Mouse (Mus musculus) left cerebral cortex, postnatal 25 days (tissue): ENCODE measurements around the gene Skp1a. TPM values are rescaled to one million over a fixed set of nuclear protein-coding genes. Genes with fewer than 3 reads are reported as not detected.
"Not testable (repeated sequence)": the region's sequence is repeated elsewhere in the genome, so short reads cannot be mapped to it uniquely, and the experiment has no call there.

Experiments
- DNase-seq, 2 experiments: peaks; one replicate each; pipeline ENCODE4 v3.0.0; 2022; ENCODE audit warnings: low spot score in 2 of 2, mixed read lengths in 1 of 2
- intact Hi-C: fragments of 180-260 bp; cut with DNase I; formaldehyde crosslinking; loops from one replicate; pipeline ENCODE4 v1.15.1; 2025
- total RNA-seq, 2 experiments: library from RNA; stranded (reverse); gene quantifications; 2 replicates each; pipeline ENCODE4 v1.2.3; 2021

Gene Skp1a
- 100 to 1,000 TPM; 480 to 513 TPM for total RNA-seq

DNA sequence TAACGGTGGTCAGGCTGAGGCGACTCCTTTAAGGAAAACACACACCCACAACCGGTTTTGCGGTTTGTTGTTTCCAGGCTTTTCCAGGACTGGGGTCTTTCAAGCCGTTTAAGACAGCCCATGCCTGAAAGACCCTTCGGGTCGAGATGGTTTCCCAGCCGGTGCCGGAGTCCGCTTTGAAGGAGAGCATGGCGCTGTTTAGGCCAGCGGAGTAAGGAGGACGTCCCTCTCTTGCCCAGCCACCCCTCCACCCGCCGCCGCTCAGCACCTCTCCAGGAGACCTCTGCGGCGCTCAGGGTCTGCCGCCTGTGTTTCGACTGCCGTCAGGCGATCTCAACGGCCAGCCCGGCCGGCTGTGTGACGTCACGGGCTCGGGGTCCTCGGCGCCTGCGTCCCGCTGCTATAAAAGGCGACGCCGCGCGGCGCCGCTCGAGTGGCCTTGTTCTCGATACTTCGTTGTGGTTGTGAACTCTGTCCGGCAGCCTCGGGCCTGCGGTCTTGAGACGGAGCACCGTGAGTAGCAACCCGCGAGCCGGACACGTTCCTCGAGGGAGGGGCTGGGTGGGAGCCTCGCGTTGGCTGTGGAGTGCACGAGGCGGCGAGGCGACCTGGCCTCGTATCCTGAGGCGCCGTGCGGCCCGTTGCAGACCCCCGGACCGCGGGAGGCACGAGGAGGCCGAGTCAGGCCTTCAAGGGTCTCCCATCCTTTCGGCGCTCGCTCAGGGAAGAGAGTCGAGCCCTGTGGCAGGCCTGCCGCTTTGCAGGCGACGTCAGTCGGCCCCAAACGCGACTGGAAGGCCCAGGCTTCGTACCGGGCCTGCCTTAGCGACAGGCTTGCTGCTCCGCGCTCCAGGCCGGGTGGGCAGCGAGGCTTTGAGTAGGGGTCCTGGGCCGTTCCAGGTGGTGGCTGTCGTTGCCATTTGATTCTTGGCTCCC is at the start of gene Skp1a:
TSS of gene Skp1a (plus strand) at position 390 of the 936 bp plus-strand sequence.
- intact Hi-C loops = loop anchor here (5.0 kb wide), 1 partner anchor 110 kb away; no protein-coding TSS in a partner anchor
- DNase-seq = peak; percentile 92 to 94

DNA sequence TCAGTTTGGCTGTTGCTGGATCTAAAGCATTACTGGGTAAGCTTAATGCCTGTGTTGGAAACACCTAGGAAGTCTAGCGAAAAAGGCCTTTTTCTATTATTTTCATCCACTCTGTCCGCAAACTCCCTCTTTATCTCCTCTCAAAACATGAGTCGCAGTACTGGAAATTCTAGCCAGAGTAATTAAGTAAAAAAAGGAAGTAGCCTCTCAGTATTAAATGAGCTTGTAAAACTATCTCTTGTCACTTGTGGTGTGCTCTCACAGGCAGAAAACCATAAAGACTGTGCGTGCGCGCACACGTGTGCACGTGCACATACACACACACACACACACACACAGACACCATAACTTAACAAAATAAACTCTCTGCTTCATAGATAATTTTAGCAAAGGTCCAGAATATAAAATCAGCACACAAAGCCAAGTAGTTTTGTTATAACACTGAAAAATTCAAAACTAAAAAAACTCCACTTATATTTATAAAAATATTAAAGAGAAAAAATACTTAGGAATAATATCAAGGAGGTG is 35.2 kb upstream of the Skp1a start:
- intact Hi-C loops = loop anchor here (10.0 kb wide), 1 partner anchor 278 kb away; no protein-coding TSS in a partner anchor

DNA sequence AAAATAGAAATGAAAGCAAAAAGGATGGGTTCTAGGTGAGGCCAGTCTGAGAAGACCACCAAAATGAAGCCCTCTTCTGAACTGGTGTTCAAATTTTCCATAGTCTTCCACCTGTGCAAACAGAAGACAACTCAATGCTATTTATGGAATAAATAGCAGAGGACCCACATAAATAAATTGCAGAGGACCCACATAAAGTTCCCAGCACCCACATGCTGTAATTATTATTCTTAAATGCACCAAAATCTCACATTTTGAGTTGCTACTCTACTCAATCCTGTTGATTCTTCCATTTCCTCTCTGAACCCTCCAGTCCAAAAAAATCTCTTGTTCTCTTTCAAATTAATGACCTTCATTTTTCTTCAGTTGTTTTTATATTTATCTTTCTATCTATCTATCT is 17.9 kb upstream of the Skp1a start, which contains the start of gene Olfr1371:
TSS of gene Olfr1371 (minus strand) at position 101 of the 400 bp plus-strand sequence.
- intact Hi-C loops = no loop called here
- DNase-seq = no peak

More for the DNA sequence above, 35.2 kb upstream of the Skp1a start:
- not testable (repeated sequence) for DNase-seq

DNA sequence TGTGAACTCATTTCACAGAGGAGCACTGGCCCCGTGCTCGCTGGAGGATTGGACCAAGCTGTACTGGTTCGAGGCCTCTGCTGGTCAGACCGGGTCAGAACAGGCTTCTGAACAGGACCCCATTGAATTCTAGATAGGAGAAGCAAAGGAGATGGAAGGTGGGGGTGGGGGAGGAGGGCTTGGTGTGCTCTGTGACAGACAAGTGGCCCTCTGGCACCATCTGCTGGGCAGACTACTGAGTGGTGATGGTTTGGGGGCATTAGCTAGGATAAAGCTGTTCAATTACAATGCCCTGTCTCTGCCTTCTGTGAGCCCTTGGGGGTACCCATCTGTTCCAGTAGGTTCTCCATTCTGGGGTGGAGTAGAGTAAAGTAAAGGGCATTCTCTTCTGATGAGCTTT is 11.5 kb upstream of the Skp1a start:
- intact Hi-C loops = loop anchor here (1.0 kb wide), 2 partner anchors 77 to 177 kb away; no protein-coding TSS in a partner anchor
- peak; percentile 59 to 61 for DNase-seq

DNA sequence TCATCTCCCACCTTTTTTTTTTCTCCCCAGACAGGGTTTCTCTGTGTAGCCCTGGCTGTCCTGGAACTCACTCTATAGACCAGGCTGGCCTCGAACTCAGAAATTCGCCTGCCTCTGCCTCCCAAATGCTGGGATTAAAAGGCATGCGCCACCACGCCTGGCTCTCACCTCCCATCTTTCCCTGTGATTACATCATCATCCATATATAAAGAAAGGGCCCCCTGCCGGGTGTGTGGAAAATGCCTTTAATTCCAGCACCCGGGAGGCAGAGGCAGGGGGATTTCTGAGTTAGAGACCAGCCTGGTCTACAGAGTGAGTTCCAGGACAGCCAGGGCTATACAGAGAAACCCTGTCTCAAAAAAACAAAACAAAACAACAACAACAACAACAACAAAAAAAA is 9.9 kb upstream of the Skp1a start:
- DNase-seq, intact Hi-C loops: not testable (repeated sequence)

DNA sequence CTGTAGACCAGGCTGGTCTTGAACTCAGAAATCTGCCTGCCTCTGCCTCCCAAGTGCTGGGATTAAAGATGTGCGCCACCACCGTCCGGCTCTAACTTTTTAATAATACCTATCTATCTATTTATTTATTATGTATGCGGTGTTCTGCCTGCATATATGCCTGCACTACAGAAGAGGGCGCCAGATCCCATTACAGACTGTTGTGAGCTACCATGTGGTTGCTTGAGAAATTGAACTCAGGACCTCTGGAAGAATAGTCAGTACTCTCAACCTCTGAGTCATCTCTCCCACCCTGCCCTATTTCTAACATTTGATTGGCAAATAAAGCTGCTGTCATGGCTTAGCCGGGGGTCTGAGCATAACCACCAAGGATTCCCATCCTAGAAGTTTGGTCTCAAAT is 8.9 kb upstream of the Skp1a start:
- intact Hi-C loops = no loop called here
- no peak for DNase-seq

DNA sequence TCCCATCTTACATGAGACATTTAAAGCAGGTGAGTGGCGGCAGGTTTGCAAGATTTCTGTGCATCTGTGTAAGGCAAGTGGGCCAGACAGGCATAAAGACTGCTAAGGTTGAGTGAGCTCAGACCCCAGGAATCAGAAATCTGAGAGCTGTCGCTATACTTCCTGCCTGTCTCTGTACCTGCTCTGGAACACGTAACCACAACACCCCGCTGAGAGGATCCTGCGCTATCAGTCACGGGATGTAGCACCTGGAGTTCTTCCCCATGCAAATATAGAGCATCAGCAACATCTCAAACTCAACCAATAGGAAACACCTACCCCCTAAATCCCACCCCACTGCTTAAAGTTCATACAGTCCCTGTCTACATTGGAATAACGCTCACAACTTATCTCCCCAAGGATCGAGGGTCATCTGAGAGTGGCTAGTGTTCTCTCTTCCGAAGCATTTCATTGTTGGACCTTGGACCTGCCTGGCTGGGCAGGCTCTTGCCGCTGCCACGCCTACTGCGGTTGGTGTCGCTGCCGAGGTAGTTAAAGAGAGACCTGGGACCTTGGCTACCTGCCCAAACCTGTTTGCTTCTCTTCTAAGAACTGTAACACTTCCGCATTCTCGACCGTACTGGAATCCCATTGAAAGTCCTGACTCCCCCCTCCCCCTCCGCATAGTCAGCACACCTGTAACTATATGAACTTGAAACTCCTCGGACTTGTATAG is 7.7 kb upstream of the Skp1a start:
- intact Hi-C loops = no loop called here
- no peak for DNase-seq

DNA sequence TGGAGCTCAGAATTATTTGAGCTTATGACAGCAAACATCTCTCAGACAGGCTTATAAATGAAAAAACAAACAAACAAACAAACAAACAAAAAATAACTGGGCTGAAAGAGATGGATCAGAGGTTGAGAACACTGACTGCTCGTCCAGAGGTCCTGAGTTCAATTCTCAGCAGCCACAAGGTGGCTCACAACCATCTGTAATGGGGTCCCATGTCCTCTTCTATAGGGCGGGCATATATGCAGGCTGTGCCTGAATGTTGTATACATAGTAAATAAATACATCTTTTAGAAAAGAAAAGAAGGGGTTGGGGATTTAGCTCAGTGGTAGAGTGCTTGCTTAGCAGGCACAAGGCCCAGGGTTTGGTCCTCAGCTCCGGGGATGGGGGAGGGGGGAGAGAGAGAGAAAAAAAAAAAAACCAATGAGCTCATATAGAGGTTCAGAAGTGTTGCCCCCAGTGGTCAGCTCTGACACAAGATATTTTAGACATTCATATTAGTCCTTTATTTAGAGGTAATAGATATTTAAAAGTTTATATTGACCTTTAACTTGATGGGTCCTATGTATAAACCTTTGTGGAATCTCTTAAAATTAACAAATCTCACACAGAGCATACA is 5.7 kb upstream of the Skp1a start:
- intact Hi-C loops = no loop called here

DNA sequence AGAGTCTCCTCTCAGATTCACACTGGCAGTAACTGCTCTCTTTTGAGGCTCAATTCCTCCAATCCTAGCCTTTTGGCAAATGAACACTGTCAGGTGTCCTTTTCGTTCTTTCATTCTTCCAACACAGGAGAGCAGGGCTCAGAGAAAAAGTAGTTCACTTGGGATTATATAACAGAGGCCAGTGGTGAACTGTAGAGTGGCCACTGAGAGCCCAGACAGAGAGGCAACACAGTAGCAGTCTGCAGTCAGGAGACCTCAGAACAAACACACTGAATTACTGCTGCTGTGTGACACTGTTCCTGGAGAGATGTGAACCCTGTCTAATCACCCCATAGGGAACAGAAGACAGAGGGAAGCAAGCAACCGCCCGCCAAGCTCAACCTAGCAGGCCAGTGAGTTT is 4.7 kb upstream of the Skp1a start:
- intact Hi-C loops = no loop called here
- DNase-seq = no peak

More for the DNA sequence above, 5.7 kb upstream of the Skp1a start:
- no peak for DNase-seq

DNA sequence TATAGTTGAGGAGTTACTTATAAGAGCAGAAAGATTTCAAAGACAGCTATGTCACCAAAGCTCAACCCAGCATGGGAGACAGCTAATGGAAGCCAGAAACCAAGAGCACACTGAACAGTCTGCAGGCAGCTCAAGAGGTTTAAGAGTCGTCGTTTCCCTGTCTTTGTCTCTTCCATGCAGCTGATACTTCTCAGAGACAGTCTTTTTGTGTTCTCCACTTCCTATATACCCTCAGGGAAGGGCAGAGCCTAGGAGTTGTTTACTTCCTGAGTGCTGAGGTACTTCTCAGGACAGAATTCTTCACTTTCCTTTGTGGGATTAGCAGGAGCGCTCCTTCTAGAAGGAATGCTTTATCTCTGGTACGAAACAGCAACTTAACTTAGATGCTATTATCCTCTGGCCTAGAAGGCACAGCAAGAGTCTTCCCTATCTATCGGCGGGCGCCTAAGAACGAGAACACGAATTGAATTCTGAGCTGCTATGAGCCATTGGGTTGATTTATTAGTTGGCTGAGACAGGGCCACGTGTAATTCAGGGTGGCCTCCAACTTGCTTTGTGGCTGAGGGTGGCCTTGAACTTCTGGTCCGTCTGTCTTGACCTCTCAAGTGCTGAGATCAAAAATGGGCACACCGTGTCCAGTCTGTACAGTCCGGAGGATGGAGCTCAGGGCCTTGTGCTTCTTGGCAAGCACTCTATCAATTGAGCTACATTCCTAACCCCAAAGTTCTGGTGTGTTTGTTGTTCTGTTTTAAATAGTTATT is 4.1 kb upstream of the Skp1a start:
- intact Hi-C loops = no loop called here
- no peak for DNase-seq

DNA sequence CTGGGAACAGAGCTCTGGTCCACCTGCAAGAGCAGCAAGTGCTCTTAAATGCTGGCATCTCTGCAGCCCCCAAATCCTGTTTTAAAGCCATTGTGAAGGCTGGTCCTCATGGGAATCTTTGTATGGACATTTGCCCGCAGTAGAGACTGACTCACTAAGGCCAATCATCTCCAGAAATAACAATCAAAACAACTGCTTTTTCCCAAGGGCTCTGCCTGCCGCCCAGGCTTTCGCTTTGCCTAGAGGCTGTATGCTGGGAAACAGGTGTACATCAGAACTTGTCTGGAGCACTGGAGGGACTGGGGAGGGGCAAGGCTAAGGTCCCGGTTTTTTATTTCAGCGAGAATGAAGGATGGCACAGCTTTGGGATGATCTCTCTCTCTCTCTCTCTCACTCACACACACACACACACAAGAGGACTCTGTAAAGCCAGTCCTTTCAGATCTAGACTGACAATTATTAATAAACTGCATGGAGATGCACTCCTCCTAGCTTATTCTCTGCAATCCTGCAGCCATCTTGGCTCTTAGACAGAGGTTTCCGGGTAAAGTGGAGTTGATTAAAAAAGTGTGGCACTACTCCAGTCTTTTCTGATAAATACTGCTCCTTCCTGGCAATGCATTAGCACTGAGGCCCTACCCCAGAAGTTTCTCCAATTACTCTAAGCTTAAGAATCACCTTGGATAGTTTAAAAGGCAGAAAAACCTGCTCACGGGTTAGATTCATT is 2.9 kb upstream of the Skp1a start:
- intact Hi-C loops = no loop called here
- DNase-seq = no peak

DNA sequence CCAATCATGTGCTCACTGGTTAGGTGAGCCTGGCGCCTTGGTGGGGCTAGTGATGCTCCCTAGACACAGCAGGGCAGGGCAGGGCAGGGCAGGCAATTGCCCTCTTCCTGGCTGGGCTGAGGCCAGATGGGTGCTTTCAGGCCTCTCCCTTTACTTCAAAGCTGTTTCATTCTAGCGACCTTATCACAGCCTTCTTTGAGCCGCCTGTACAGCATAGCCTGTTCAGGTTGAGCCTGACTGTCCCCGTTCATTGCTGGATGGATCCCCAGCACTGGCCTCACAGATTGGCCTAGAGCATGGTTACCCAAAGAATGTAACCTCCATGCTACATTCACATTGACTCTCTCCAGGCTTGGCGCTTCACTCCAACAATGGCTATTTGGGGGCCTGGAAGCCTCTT is 1.1 kb upstream of the Skp1a start:
- DNase-seq = no peak
- intact Hi-C loops = loop anchor here (5.0 kb wide), 1 partner anchor 112 kb away; no protein-coding TSS in a partner anchor

DNA sequence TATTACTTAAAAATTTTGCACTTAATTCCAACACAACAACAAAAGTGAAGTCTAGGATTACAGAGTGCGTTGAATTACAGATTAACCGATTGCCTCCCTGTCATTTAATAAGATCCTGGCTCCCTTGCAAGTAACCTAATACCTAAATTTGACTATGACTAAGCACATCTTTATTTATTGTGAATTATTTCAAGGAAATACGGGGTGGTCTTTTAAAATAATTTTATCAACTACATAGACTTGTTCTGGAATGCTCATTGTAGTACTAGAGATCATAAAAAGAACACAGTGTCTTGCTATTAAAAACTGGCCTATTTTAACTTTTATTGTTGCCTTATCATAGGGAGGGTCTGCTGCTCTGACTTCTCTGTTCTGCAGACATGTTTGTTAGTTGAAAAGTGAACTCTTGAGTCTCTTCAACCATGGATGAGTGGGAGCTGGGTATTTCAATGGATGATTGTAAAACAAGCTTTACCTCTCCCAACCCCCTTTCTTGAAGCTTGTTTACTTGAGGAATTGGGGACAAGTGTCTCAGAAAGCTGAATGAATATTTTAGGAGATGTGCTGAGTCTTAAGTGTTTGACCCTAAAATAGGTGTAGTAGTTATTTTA is 1.4 kb downstream of the Skp1a start:
- intact Hi-C loops = loop anchor here (5.0 kb wide), 1 partner anchor 109 kb away; no protein-coding TSS in a partner anchor

DNA sequence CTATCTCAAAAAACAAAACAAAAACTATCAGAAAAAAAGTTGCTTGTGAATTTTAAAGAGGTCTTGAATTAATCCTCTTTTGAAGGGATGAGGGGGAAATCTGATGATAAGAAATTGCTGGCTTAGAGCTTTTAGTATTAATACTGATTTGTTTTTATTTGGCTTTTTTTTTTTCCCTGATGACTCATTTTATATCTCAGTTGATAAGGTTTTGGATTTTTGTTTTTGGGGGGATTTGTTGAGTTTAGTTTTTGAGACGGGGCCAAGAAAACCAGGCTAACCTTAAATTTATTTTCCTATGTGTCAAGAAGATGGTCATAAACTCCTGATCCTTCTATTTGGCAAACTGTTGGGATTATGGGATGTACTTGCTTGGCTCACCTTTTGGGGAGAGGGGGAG is 2.1 kb downstream of the Skp1a start:
- DNase-seq = no peak
- intact Hi-C loops = loop anchor here (5.0 kb wide), 1 partner anchor 108 kb away; no protein-coding TSS in a partner anchor

More for the DNA sequence above, 1.4 kb downstream of the Skp1a start:
- no peak for DNase-seq

DNA sequence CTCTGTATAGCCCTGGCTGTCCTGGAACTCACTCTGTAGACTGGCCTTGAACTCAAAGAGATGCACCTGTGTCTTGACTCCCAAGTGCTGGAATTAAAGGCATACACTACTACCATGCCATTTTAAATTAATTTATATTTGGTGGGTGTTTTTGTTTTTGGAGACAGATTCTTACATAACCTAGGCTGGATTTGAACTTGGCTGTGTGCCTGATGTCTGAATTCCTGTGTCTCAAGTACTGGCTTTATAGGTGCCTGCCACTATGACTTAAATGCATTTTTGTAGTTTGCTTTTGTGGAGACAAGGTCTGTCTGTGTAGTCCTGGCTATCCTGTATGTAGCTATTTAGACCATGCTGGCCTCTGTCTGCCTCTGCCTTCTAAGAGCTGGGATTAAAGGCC is 2.7 kb downstream of the Skp1a start:
- intact Hi-C loops = loop anchor here (5.0 kb wide), 1 partner anchor 108 kb away; no protein-coding TSS in a partner anchor
- DNase-seq = no peak

DNA sequence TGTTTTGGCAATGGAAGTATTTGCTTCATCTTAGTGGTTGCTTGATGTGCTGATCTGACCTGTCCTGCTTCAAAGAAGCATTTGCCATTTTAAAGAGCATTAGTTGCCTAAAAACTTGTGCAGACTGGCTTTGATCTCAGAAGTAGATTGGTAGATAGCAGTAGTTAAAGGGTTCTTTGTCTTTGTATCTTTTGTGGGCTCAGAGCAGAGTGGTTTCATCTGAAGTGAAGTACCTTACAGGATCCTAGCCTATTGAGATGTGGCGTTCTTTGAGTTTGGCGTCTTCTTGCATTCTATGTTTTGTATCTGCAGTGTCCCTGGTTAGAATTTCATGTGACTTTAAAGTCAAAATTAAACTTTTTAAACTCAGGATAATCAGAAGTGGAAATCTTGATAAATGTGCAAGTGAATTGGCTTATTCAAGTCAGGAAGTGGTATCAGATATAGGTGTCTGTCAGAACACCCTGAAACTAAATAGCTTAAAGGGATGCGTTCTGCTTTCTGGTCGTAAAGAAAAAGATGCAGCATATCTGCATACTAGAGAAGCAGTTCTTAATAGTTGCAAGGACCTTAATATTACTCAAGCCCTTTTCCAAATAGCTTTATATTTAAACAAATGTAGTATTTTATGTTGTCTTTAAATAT is 9.2 kb downstream of the Skp1a start:
- intact Hi-C loops = no loop called here
- DNase-seq = no peak

DNA sequence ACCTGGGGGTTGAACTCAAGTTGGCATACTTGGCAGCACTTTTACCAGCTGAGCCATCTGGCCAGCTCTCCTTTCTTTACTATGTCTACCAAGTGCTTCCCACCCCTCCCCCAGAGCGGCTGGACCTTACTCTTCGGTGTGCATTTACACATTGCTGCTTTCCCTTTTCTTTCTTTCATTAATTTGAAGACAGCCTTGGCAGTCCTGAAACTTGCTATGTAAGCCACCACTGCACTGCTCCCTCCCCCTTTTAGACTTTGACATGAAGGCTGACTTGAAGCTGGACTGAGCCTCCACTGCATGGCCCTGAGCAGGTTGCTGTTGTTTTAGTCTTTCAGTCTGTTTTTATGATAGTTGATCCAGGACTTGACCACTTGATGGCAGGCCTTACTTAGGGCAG is 17.7 kb downstream of the Skp1a start:
- DNase-seq = no peak
- intact Hi-C loops = no loop called here
